9 mouse cellular contexts compared by ENCODE assay signal in the genomic region with DNA sequence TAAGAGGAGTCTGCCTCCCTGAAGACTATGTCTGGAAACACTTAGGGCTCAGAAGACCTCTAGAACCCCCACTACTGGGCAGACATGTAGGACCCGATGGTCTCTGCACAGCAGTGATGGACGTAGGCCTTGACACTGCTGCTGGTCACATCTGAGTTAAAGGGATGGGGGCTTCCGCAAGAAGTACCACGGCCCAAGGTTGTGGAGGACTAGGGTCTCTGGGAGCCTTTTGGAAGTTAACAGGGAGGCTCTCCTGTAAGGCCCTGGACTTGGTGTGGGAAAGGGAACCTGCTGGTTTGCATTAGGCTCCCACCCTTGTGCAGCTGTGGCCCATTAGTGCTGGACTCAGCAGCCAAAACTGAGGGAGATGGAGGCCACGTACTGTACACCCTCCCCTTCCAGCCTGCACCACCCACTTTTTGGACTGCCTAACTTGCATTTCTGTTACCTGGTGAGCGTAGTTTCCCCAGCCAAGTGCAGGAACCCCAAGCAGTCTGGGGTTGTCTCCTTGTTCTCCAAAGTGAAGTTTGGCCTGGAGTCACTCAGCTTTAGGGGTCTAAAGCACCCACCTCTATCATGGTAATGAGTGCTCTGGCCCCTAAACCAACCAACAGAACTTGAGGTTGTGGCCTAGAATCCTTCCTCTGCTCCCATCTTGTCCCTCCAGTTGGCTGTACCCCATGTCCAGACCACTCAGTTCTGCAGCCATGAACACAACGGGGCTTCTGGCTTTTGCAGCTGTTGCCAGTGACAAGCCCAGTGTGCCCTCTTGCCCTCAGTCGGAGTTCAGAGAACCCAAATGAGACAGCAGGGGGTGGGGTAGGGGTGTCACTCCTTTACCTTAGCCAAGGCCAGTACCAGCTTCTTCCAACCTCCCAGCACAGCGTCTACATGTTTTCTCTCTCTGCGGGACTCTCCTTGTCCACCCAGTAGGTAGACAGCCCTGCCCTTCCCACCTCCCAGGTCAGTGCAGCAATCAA. TPM values are rescaled to one million over a fixed set of nuclear protein-coding genes. Genes with fewer than 3 reads are reported as not detected.
A peak's percentile ranks its signal among the peaks of the same experiment; 100 is the strongest.
DNase-seq lines count a peak whose midpoint lies in the region; ATAC-seq and TF ChIP-seq lines count a peak whose summit lies in the region.
"Had no signal": no experiment of that assay in that cellular context is flagged by ENCODE, and none has a peak within 500 bp of the region (broad histone marks: within the 10 kb centered on the region; RNA-seq: fewer than 3 reads in every experiment).

No protein-coding gene starts in this region.

- H3K9ac ChIP-seq in liver, embryonic 14.5 days (replicated peaks), result no peak overlapping the region

- H3K4me3 ChIP-seq in liver, embryonic 14.5 days (ENCODE audit: insufficient read depth in 1 of 2, low read depth in 2 of 2, low read length in 2 of 2), result no peak overlapping the region

- no peak for TF ChIP-seq EP300 in liver, embryonic 14.5 days (IDR thresholded peaks at IDR 0.05; ENCODE audit: low read depth)

- peaks cover 27% of the 10 kb centered on the region for H3K36me3 ChIP-seq in liver, embryonic 14.5 days (replicated peaks; ENCODE audit: control insufficient read depth, insufficient read depth, low read depth)

- peaks cover 33% of the 10 kb centered on the region for H3K27me3 ChIP-seq in liver, embryonic 14.5 days (ENCODE audit: control insufficient read depth, insufficient read depth, low read length)

- TF ChIP-seq CTCF in liver, embryonic 14.5 days (IDR thresholded peaks at IDR 0.05; ENCODE audit: low read depth), result no peak

- peak overlapping the region; percentile 64 for H3K4me2 ChIP-seq in liver, embryonic 14.5 days (ENCODE audit: low read depth)

- DNase-seq in layer of hippocampus, adult 8-10 months (ENCODE audit: low spot score in 2 of 2), result peak; percentile 12 to 21
- DNase-seq in layer of hippocampus, adult 18-20 months (ENCODE audit: low spot score in 2 of 2), result no peak
- peak; percentile 46 for DNase-seq in embryo, embryonic 11 days
- DNase-seq in gastrocnemius, postnatal 36 days, result peak; percentile 49 to 52
- DNase-seq in liver, embryonic 14.5 days (ENCODE audit: low read depth in 3 of 3, low spot score in 3 of 3), result no peak
- peak; percentile 51 for DNase-seq in testis, postnatal 10 days (ENCODE audit: low spot score)
- DNase-seq in MN1 (ENCODE audit: low spot score), result no peak
- no peak for DNase-seq in left cerebral cortex, postnatal 10 days (ENCODE audit: extremely low spot score in 1 of 2, low spot score in 2 of 2)

- no peaks in the 10 kb centered on the region for H3K9me3 ChIP-seq in liver, embryonic 14.5 days (ENCODE audit: control insufficient read depth, low read length)

- intact Hi-C loops in gastrocnemius, postnatal 36 days (cut with DNase I), result loop anchor here (5.0 kb wide), 1 partner anchor 69 kb away; no protein-coding TSS in a partner anchor
- intact Hi-C loops in left cerebral cortex, postnatal 10 days (cut with DNase I), result loop anchor here (5.0 kb wide), 1 partner anchor 74 kb away; no protein-coding TSS in a partner anchor

- 0 out of 4 replicates have a peak, but pooled peaks cover 0 to 3% of the 10 kb centered on the region in 2 experiments for H3K4me1 ChIP-seq in liver, embryonic 14.5 days (replicated peaks; ENCODE audit: control insufficient read depth in 2 of 2, insufficient read depth in 2 of 2, low read length in 1 of 2)

- 58% methylated on average over 10 of the region's 10 CpGs for WGBS in liver, embryonic 14.5 days (ENCODE audit: insufficient replicate concordance)

- H3K27ac ChIP-seq in liver, embryonic 14.5 days, result no peak overlapping the region

- no peak for ATAC-seq in liver, embryonic 14.5 days (ENCODE audit: insufficient read depth)

RNA-seq across cellular contexts. Expression of gene Zfp651, which starts 1.0 kb away (rescaled TPM):
- 100 to 1,000 TPM in 2 of 4 experiments, 10 to 100 TPM in 2; 97.3 to 102 (median 99.5) TPM for total RNA-seq in layer of hippocampus, adult 8-10 months (2022)
- total RNA-seq in layer of hippocampus, adult 18-20 months (2021), result 100 to 1,000 TPM in 1 of 2 experiments, 10 to 100 TPM in 1; 98.6 to 102 TPM
- 100 to 1,000 TPM in 1 of 2 experiments, 10 to 100 TPM in 1; 98.5 to 111 TPM for total RNA-seq in gastrocnemius, postnatal 36 days (2021)
- polyA plus RNA-seq in liver, embryonic 14.5 days (2012; rRNA removed), result 1.8 and 2.3 TPM in 2 replicates
- 0.52 and 0.75 TPM in 2 replicates for polyA plus RNA-seq in liver, embryonic 14.5 days (2014; fragmentation: Nextera tagmentation; extraction: Ambion mirVana)
- total RNA-seq in left cerebral cortex, postnatal 10 days (2021), result 100 to 1,000 TPM; 105 to 110 TPM

RNA-seq across cellular contexts. Expression of gene Klhl40, which starts 19.3 kb away (rescaled TPM):
- total RNA-seq in layer of hippocampus, adult 8-10 months (2022), result 1 to 10 TPM; 3.5 to 5.7 (median 4.4) TPM
- total RNA-seq in layer of hippocampus, adult 18-20 months (2021), result 1 to 10 TPM; 4.8 to 5.6 TPM
- 100 to 1,000 TPM; 113 to 117 TPM for total RNA-seq in gastrocnemius, postnatal 36 days (2021)
- polyA plus RNA-seq in liver, embryonic 14.5 days (2012; rRNA removed), result 0.04 TPM in 1 of 2 replicates, not detected in the other
- polyA plus RNA-seq in liver, embryonic 14.5 days (2014; fragmentation: Nextera tagmentation; extraction: Ambion mirVana), result 0.05 TPM in 1 of 2 replicates, not detected in the other
- 1 to 10 TPM; 3.3 to 3.5 TPM for total RNA-seq in left cerebral cortex, postnatal 10 days (2021)

RNA-seq across cellular contexts. Expression of gene Hhatl, which starts 34.2 kb away (rescaled TPM):
- 10 to 100 TPM; 15.2 to 23.6 (median 20.1) TPM for total RNA-seq in layer of hippocampus, adult 8-10 months (2022)
- total RNA-seq in layer of hippocampus, adult 18-20 months (2021), result 10 to 100 TPM; 17.9 to 20.0 TPM
- total RNA-seq in gastrocnemius, postnatal 36 days (2021), result 100 to 1,000 TPM; 157 to 170 TPM
- 0.05 TPM in 1 of 2 replicates, not detected in the other for polyA plus RNA-seq in liver, embryonic 14.5 days (2012; rRNA removed)
- not detected in 2 replicates for polyA plus RNA-seq in liver, embryonic 14.5 days (2014; fragmentation: Nextera tagmentation; extraction: Ambion mirVana)
- total RNA-seq in left cerebral cortex, postnatal 10 days (2021), result 1 to 10 TPM; 3.8 TPM
- total RNA-seq: adrenal gland, adult 18-20 months had no signal

RNA-seq across cellular contexts. Expression of gene Nktr, which starts 39.2 kb away (rescaled TPM):
- 100 to 1,000 TPM in 3 of 4 experiments, 10 to 100 TPM in 1; 96.7 to 159 (median 122) TPM for total RNA-seq in layer of hippocampus, adult 8-10 months (2022)
- total RNA-seq in layer of hippocampus, adult 18-20 months (2021), result 100 to 1,000 TPM in 1 of 2 experiments, 10 to 100 TPM in 1; 98.6 to 100 TPM
- 10 to 100 TPM; 27.4 to 31.6 TPM for total RNA-seq in gastrocnemius, postnatal 36 days (2021)
- 29.5 and 41.5 TPM in 2 replicates for polyA plus RNA-seq in liver, embryonic 14.5 days (2012; rRNA removed)
- polyA plus RNA-seq in liver, embryonic 14.5 days (2014; fragmentation: Nextera tagmentation; extraction: Ambion mirVana), result 18.5 and 24.0 TPM in 2 replicates
- 100 to 1,000 TPM; 112 to 119 TPM for total RNA-seq in left cerebral cortex, postnatal 10 days (2021)

RNA-seq across cellular contexts. Expression of gene Ss18l2, which starts 48.0 kb away (rescaled TPM):
- total RNA-seq in layer of hippocampus, adult 8-10 months (2022), result 10 to 100 TPM; 64.8 to 73.8 (median 69.7) TPM
- 10 to 100 TPM; 73.7 to 82.6 TPM for total RNA-seq in layer of hippocampus, adult 18-20 months (2021)
- 100 to 1,000 TPM in 1 of 2 experiments, 10 to 100 TPM in 1; 95.2 to 104 TPM for total RNA-seq in gastrocnemius, postnatal 36 days (2021)
- 23.4 and 24.8 TPM in 2 replicates for polyA plus RNA-seq in liver, embryonic 14.5 days (2012; rRNA removed)
- 76.8 and 83.3 TPM in 2 replicates for polyA plus RNA-seq in liver, embryonic 14.5 days (2014; fragmentation: Nextera tagmentation; extraction: Ambion mirVana)
- total RNA-seq in left cerebral cortex, postnatal 10 days (2021), result 10 to 100 TPM; 76.4 to 94.9 TPM

Comparison
In these comparisons a context has a peak if more than half of its experiments do, and no peak if none do; other contexts are left out.
1. DNase-seq: peak in layer of hippocampus, adult 8-10 months (2 of 2), embryo, embryonic 11 days (single experiment), gastrocnemius, postnatal 36 days (2 of 2) and testis, postnatal 10 days (single experiment); none in layer of hippocampus, adult 18-20 months (0 of 2), liver, embryonic 14.5 days (0 of 3), MN1 (single experiment) and left cerebral cortex, postnatal 10 days (0 of 2).
2. RNA of gene Klhl40, which starts 19.3 kb away (total RNA-seq): 113 to 117 TPM in gastrocnemius, postnatal 36 days; 4.8 to 5.6 TPM in layer of hippocampus, adult 18-20 months, 3.5 to 5.7 TPM in layer of hippocampus, adult 8-10 months and 3.3 to 3.5 TPM in left cerebral cortex, postnatal 10 days; every median in the first group is over 10 times any median in the second.
3. RNA of gene Hhatl, which starts 34.2 kb away (total RNA-seq): 157 to 170 TPM in gastrocnemius, postnatal 36 days; 15.2 to 23.6 TPM in layer of hippocampus, adult 8-10 months, 17.9 to 20.0 TPM in layer of hippocampus, adult 18-20 months and 3.8 TPM in left cerebral cortex, postnatal 10 days; every median in the first group is over 4 times any median in the second.